Mouse (Mus musculus): ENCODE data around the gene Zscan4b. TPM values are rescaled to one million over a fixed set of nuclear protein-coding genes. Genes with fewer than 3 reads are reported as not detected.
"Not testable (repeated sequence)": the region's sequence is repeated elsewhere in the genome, so short reads cannot be mapped to it uniquely, and the experiment has no call there.

The Zscan4b gene
- total RNA-seq (2021) (not detected), polyA plus RNA-seq (2012; rRNA removed) (not detected in 2 replicates)
- long read RNA-seq: 0 reads

GRCm38 (mm10) chr7:10904950-10905349, at the start of gene Zscan4b:
Gene Zscan4b, minus strand, starts transcription at chr7:10905050.
- not testable (repeated sequence) for DNase-seq

Other genes with a start within 250 kb of the Zscan4b start
- not detected for gene Nlrp4b, start 217.3 kb downstream of the Zscan4b start, total RNA-seq (2021)
- gene Nlrp4b, start 217.3 kb downstream of the Zscan4b start, polyA plus RNA-seq (2012; rRNA removed): not detected in 2 replicates
- gene Vmn1r71, start 150.7 kb downstream of the Zscan4b start, total RNA-seq (2021): not detected
- gene Vmn1r71, start 150.7 kb downstream of the Zscan4b start, polyA plus RNA-seq (2012; rRNA removed): not detected in 2 replicates
- not detected for gene Zscan4c, start 100.7 kb upstream of the Zscan4b start, total RNA-seq (2021)
- not detected in 2 replicates for gene Zscan4c, start 100.7 kb upstream of the Zscan4b start, polyA plus RNA-seq (2012; rRNA removed)
- gene Zscan4-ps1, start 164.6 kb upstream of the Zscan4b start, total RNA-seq (2021): not detected
- not detected in 2 replicates for gene Zscan4-ps1, start 164.6 kb upstream of the Zscan4b start, polyA plus RNA-seq (2012; rRNA removed)

All from adrenal gland, adult 2 months (tissue).